Mouse (Mus musculus) hindbrain, postnatal 0 days (tissue): ENCODE measurements around the gene P2ry6. TPM values are rescaled to one million over a fixed set of nuclear protein-coding genes. Genes with fewer than 3 reads are reported as not detected.

Experiments
- ATAC-seq: fragments of 200-750 bp; cut with Nextera tagmentation; 2 replicates; pipeline ENCODE4 v1.8.0; 2017; ENCODE audit warnings: mild to moderate bottlenecking, moderate TSS enrichment, moderate library complexity
- DNase-seq: peaks from one replicate; pipeline ENCODE4 v3.0.0-alpha.2; 2015; ENCODE audit warnings: low spot score
- H3K27ac ChIP-seq: fragments of 300-500 bp; sonication (generic); 2 replicates; pipeline ENCODE4 v1.5.1; 2014; ENCODE audit warnings: mild to moderate bottlenecking
- H3K27me3 ChIP-seq: fragments of 300-500 bp; sonication (generic); 2 replicates; pipeline ENCODE4 v1.6.1; 2014; ENCODE audit warnings: low read length, mixed read lengths; ENCODE audit not compliant: insufficient read depth
- H3K36me3 ChIP-seq: fragments of 300-500 bp; sonication (generic); 2 replicates; pipeline ENCODE4 v1.6.1; 2014; ENCODE audit warnings: low read length, mixed read lengths; ENCODE audit not compliant: insufficient read depth
- H3K4me1 ChIP-seq: fragments of 300-500 bp; sonication (generic); 2 replicates; pipeline ENCODE4 v1.6.1; 2014; ENCODE audit warnings: antibody characterized with exemption, low read length, mixed read lengths; ENCODE audit not compliant: insufficient read depth
- H3K4me2 ChIP-seq: fragments of 300-500 bp; sonication (generic); 2 replicates; pipeline ENCODE4 v1.6.1; 2014; ENCODE audit warnings: low read depth, mild to moderate bottlenecking, low read length, moderate library complexity, mixed read lengths
- H3K4me3 ChIP-seq: fragments of 300-500 bp; sonication (generic); 2 replicates; pipeline ENCODE4 v1.5.1; 2014; ENCODE audit warnings: low read length
- H3K9ac ChIP-seq: fragments of 300-500 bp; sonication (generic); replicated peaks from 2 replicates; pipeline ENCODE4 v1.6.1; 2014; ENCODE audit warnings: mild to moderate bottlenecking, low read length, moderate library complexity, mixed read lengths
- H3K9me3 ChIP-seq: fragments of 300-500 bp; sonication (generic); 2 replicates; pipeline ENCODE4 v1.6.1; 2016; ENCODE audit warnings: low read length, mixed read lengths
- CTCF ChIP-seq: IDR thresholded peaks from 2 replicates; pipeline ENCODE4 v1.5.1; 2016; ENCODE audit warnings: antibody characterized with exemption, control low read depth, low read depth
- WGBS: fragments of 180-500 bp; shearing (Covaris S2); extraction: QIAGEN DNeasy Blood & Tissue Kit; methylation state at CpG from one replicate; pipeline ENCODE4 v1.1.7; 2014; 5-methylcytosine and 5-hydroxymethylcytosine counted together
- polyA plus RNA-seq: library from polyadenylated mRNA; unstranded; fragments of >200 nt; fragmentation: Nextera tagmentation; extraction: Ambion mirVana; gene quantifications from 2 replicates; pipeline ENCODE4 v1.2.1, GENCODE M21; 2015
- total RNA-seq: library from RNA; depleted of rRNA; stranded (reverse); fragments of >200 nt; gene quantifications from 2 replicates; pipeline ENCODE4 v1.2.3, GENCODE M21; 2014

The P2ry6 gene
- total and polyA plus RNA-seq, 2 experiments from 2014 or later = 3.4 to 3.5 TPM

- TF ChIP-seq CTCF = no peak
- 90% methylated on average over 3 of the region's 3 CpGs for WGBS
- H3K27ac ChIP-seq = no peak overlapping the region
- no peak for ATAC-seq
- H3K36me3 ChIP-seq = no peaks in the 10 kb centered on the region
- no peak overlapping the region for H3K4me2 ChIP-seq
- H3K9me3 ChIP-seq = no peaks in the 10 kb centered on the region
- H3K27me3 ChIP-seq = 0 out of 2 replicates have a peak, but pooled peaks cover 4% of the 10 kb centered on the region
- no peak overlapping the region for H3K4me3 ChIP-seq
- no peak for DNase-seq
- no peak overlapping the region for H3K9ac ChIP-seq
- H3K4me1 ChIP-seq = no peaks in the 10 kb centered on the region
These were observed 17.5 kb upstream of the P2ry6 start for GRCm38 (mm10) chr7:100991972-100992371.

DNA sequence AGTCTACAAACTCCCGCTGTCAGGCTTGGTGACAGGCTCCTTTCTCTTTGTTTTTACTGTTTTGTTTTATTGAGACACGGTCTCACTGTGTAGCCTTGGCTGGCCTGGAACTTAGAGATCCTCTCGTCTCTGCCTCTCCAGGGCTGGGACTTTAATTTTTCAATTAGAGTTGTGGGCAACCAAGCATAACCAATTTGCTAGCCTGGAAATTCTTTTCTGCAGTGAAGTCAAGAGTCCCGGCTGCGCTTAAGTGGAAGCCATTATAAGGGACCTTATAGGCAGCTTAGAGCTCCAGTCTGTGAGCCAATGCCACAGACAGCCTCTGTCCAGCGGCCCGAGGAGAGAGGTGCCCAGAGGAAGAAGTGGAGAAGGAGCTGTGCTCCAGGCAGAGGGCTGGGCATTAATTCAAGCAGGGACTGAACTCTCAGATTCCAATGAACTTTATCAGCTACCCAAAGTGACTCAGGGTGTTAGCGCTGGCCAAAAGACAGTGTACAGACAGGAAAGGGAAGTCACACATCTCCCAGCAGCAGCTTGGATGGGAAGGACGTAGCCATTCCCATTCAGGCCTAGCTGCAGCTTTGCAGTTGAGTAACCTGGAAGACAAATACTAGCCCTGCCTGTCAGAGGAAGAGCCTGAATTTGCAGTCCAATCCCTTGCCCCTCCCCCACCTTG lies 16.3 kb upstream of the P2ry6 start:
- no peak for TF ChIP-seq CTCF

DNA sequence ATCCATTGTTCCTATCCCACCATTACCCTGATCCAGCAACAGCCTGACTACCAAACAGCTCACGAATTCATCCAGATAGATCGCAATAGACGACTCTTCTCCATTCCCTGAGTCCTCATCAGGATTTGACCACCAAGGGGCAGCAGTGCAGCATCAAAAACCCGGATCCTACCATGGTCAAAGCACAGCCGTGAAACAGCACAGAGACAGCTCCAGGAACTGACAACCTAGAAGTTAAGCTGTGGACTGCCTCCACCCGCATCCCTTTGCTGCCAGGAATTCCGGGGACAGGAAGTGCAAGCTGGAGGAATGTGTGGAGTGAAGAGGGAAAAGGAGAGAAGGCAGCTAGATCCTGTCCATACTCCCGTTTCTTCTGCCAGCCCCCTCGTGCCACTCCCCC lies 13.6 kb upstream of the P2ry6 start:
- 22% methylated on average over 9 of the region's 9 CpGs for WGBS
- Histone ChIP-seq H3K9me3 (no peaks in the 10 kb centered on the region), H3K36me3 (no peaks in the 10 kb centered on the region), H3K4me2 (no peak overlapping the region), H3K4me1 (0 out of 2 replicates have a peak, but pooled peaks cover 4% of the 10 kb centered on the region), H3K27ac (no peak overlapping the region), H3K9ac (no peak overlapping the region), H3K4me3 (no peak overlapping the region), H3K27me3 (0 out of 2 replicates have a peak, but pooled peaks cover 4% of the 10 kb centered on the region)
- TF ChIP-seq CTCF = peak; percentile 86
- ATAC-seq (peak; percentile 66), DNase-seq (peak; percentile 86)

More for the DNA sequence above, 16.3 kb upstream of the P2ry6 start:
- no peak for ATAC-seq
- 27% methylated on average over 9 of the region's 9 CpGs for WGBS
- Histone ChIP-seq H3K27me3 (0 out of 2 replicates have a peak, but pooled peaks cover 4% of the 10 kb centered on the region), H3K4me3 (no peak overlapping the region), H3K4me1 (no peaks in the 10 kb centered on the region), H3K9ac (no peak overlapping the region), H3K4me2 (no peak overlapping the region), H3K9me3 (no peaks in the 10 kb centered on the region), H3K27ac (no peak overlapping the region), H3K36me3 (no peaks in the 10 kb centered on the region)
- no peak for DNase-seq

DNA sequence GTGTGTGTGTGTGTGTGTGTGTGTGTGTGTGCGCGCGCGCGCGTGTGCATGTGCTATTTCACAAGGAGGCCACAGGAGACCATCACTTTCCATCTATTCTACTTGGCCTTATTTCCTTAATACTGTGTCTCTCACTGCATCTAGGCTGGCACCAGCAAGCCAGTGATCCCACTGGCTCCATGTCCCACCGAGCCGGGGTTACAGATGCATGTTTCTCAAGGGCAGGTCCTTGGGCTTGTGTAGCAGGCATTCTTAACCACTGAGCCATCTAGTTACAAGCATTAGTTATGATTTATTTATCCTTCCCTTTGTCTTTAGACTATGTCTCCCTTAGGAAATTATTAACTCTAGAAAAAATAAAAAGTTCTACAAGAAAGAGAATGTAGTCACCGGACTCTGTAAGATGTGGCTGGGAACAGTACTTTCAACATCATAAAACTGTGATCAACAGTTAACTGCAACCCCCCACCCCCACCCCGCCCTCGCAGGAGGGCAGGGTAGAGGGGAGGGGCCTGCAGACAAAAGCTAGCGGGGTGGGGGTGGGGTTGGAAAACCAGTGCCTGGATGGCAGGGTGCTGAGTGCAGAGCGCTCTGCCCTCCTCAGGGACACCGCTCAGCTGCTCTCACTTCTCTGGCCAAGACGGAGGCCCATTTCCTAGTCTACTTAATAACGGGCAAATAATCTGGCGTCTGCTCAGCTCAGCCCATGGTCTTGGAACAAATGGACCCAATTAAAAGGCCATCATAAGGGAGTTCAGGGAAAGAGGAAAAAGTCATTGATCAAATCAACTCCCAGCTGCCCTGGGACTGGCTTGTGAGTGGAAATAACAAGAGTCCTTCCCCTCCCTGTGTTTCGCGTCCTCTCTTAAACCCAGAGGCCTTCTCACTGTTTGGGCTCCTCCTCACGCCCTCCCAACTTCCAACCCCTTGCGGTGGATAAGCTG lies 10.3 kb upstream of the P2ry6 start:
- 0 out of 2 replicates have a peak, but pooled peaks cover 4% of the 10 kb centered on the region for H3K4me1 ChIP-seq
- H3K27ac ChIP-seq = no peak overlapping the region
- H3K36me3 ChIP-seq = no peaks in the 10 kb centered on the region
- 44% methylated on average over 21 of the region's 21 CpGs for WGBS
- ATAC-seq (peak; percentile 79), DNase-seq (peak; percentile 20)
- H3K4me3 ChIP-seq = no peak overlapping the region
- TF ChIP-seq CTCF = no peak
- no peak overlapping the region for H3K9ac ChIP-seq
- no peak overlapping the region for H3K4me2 ChIP-seq
- H3K9me3 ChIP-seq = no peaks in the 10 kb centered on the region
- 0 out of 2 replicates have a peak, but pooled peaks cover 4% of the 10 kb centered on the region for H3K27me3 ChIP-seq

- no peak for TF ChIP-seq CTCF
- 0 out of 2 replicates have a peak, but pooled peaks have one; percentile 21 for ATAC-seq
- H3K4me1 ChIP-seq = peaks cover 6% of the 10 kb centered on the region
- no peak overlapping the region for H3K4me3 ChIP-seq
- peaks cover 7% of the 10 kb centered on the region; the same call in 1 of the 2 replicates for H3K27me3 ChIP-seq
- H3K4me2 ChIP-seq = no peak overlapping the region
- no peaks in the 10 kb centered on the region for H3K9me3 ChIP-seq
- H3K9ac ChIP-seq = no peak overlapping the region
- DNase-seq = peak; percentile 52
- 36% methylated on average over 2 of the region's 2 CpGs for WGBS
- no peak overlapping the region for H3K27ac ChIP-seq
- H3K36me3 ChIP-seq = no peaks in the 10 kb centered on the region
These were observed 4.7 kb upstream of the P2ry6 start for GRCm38 (mm10) chr7:100979175-100979574.

GRCm38 (mm10) chr7:100978171-100978570 lies 3.7 kb upstream of the P2ry6 start:
- Histone ChIP-seq H3K4me2 (no peak overlapping the region), H3K27me3 (peaks cover 8% of the 10 kb centered on the region; the same call in 1 of the 2 replicates), H3K27ac (no peak overlapping the region), H3K4me3 (no peak overlapping the region), H3K9ac (no peak overlapping the region), H3K4me1 (peaks cover 7% of the 10 kb centered on the region), H3K36me3 (no peaks in the 10 kb centered on the region), H3K9me3 (no peaks in the 10 kb centered on the region)
- TF ChIP-seq CTCF = no peak
- no peak for DNase-seq
- 82% methylated on average over 5 of the region's 5 CpGs for WGBS
- ATAC-seq = no peak
